Mouse (Mus musculus): ENCODE results near the gene Cnnm3. TPM values are rescaled to one million over a fixed set of nuclear protein-coding genes. Genes with fewer than 3 reads are reported as not detected.

Gene Cnnm3
- polyA plus RNA-seq, 1 experiment from 2014 or later, result 3.3 TPM

- 92% methylated on average over 4 of the region's 4 CpGs for WGBS
- Histone ChIP-seq H3K4me3 (ENCODE audit: low read depth, low read length) (no peak overlapping the region), H3K27ac (ENCODE audit: low read length) (no peak overlapping the region), H3K27me3 (replicated peaks; ENCODE audit: insufficient read depth, low read length) (no peaks in the 10 kb centered on the region), H3K9me3 (ENCODE audit: low read length) (no peaks in the 10 kb centered on the region), H3K36me3 (ENCODE audit: insufficient read depth, low read length) (peaks cover 8% of the 10 kb centered on the region; the same call in 1 of the 2 replicates), H3K4me2 (replicated peaks; ENCODE audit: low read depth, low read length) (no peak overlapping the region), H3K4me1 (ENCODE audit: insufficient read depth, low read depth, low read length) (peaks cover 8% of the 10 kb centered on the region; the same call in 1 of the 2 replicates), H3K9ac (replicated peaks; ENCODE audit: low read depth) (no peak overlapping the region)
- ATAC-seq (no peak), DNase-seq (ENCODE audit: low spot score) (no peak)
- TF ChIP-seq CTCF (IDR thresholded peaks at IDR 0.05) (no peak), EP300 (IDR thresholded peaks at IDR 0.05) (no peak)
Measured at GRCm38 (mm10) chr1:36529875-36530274, 18.2 kb downstream of the Cnnm3 start.

- no peaks in the 10 kb centered on the region for H3K9me3 ChIP-seq (ENCODE audit: low read length)
- TF ChIP-seq EP300 (IDR thresholded peaks at IDR 0.05) (no peak), CTCF (IDR thresholded peaks at IDR 0.05) (no peak)
- peaks cover 2% of the 10 kb centered on the region; the same call in 1 of the 2 replicates for H3K36me3 ChIP-seq (ENCODE audit: insufficient read depth, low read length)
- WGBS, result 57% methylated on average over 8 of the region's 8 CpGs
- H3K4me3 ChIP-seq (ENCODE audit: low read depth, low read length), result no peak overlapping the region
- H3K27me3 ChIP-seq (replicated peaks; ENCODE audit: insufficient read depth, low read length), result no peaks in the 10 kb centered on the region
- H3K9ac ChIP-seq (replicated peaks; ENCODE audit: low read depth), result no peak overlapping the region
- peaks cover 8% of the 10 kb centered on the region; the same call in 1 of the 2 replicates for H3K4me1 ChIP-seq (ENCODE audit: insufficient read depth, low read depth, low read length)
- no peak overlapping the region for H3K4me2 ChIP-seq (replicated peaks; ENCODE audit: low read depth, low read length)
- DNase-seq (ENCODE audit: low spot score) (no peak), ATAC-seq (no peak)
- H3K27ac ChIP-seq (ENCODE audit: low read length), result no peak overlapping the region
Measured at GRCm38 (mm10) chr1:36530485-36530884, 18.8 kb downstream of the Cnnm3 start.

GRCm38 (mm10) chr1:36530962-36531361, 19.3 kb downstream of the Cnnm3 start:
- WGBS, result 92% methylated on average over 7 of the region's 7 CpGs
- H3K27ac ChIP-seq (ENCODE audit: low read length), result no peak overlapping the region
- no peaks in the 10 kb centered on the region for H3K27me3 ChIP-seq (replicated peaks; ENCODE audit: insufficient read depth, low read length)
- H3K4me2 ChIP-seq (replicated peaks; ENCODE audit: low read depth, low read length), result no peak overlapping the region
- no peaks in the 10 kb centered on the region for H3K36me3 ChIP-seq (ENCODE audit: insufficient read depth, low read length)
- no peaks in the 10 kb centered on the region for H3K9me3 ChIP-seq (ENCODE audit: low read length)
- TF ChIP-seq EP300 (IDR thresholded peaks at IDR 0.05) (no peak), CTCF (IDR thresholded peaks at IDR 0.05) (no peak)
- H3K4me3 ChIP-seq (ENCODE audit: low read depth, low read length), result no peak overlapping the region
- ATAC-seq, result no peak
- H3K4me1 ChIP-seq (ENCODE audit: insufficient read depth, low read depth, low read length), result peaks cover 11% of the 10 kb centered on the region; the same call in 1 of the 2 replicates
- DNase-seq (ENCODE audit: low spot score), result no peak
- H3K9ac ChIP-seq (replicated peaks; ENCODE audit: low read depth), result no peak overlapping the region

- ATAC-seq, result no peak
- H3K36me3 ChIP-seq (ENCODE audit: insufficient read depth, low read length), result no peaks in the 10 kb centered on the region
- H3K9ac ChIP-seq (replicated peaks; ENCODE audit: low read depth), result no peak overlapping the region
- H3K4me3 ChIP-seq (ENCODE audit: low read depth, low read length), result no peak overlapping the region
- 85% methylated on average over 12 of the region's 12 CpGs for WGBS
- peaks cover 11% of the 10 kb centered on the region; the same call in 1 of the 2 replicates for H3K4me1 ChIP-seq (ENCODE audit: insufficient read depth, low read depth, low read length)
- no peak overlapping the region for H3K27ac ChIP-seq (ENCODE audit: low read length)
- TF ChIP-seq CTCF (IDR thresholded peaks at IDR 0.05), result no peak
- TF ChIP-seq EP300 (IDR thresholded peaks at IDR 0.05), result no peak
- H3K4me2 ChIP-seq (replicated peaks; ENCODE audit: low read depth, low read length), result no peak overlapping the region
- no peak for DNase-seq (ENCODE audit: low spot score)
- no peaks in the 10 kb centered on the region for H3K9me3 ChIP-seq (ENCODE audit: low read length)
- H3K27me3 ChIP-seq (replicated peaks; ENCODE audit: insufficient read depth, low read length), result no peaks in the 10 kb centered on the region
Measured at GRCm38 (mm10) chr1:36531461-36531860, 19.8 kb downstream of the Cnnm3 start.

- Histone ChIP-seq H3K9ac (replicated peaks; ENCODE audit: low read depth) (no peak overlapping the region), H3K4me3 (ENCODE audit: low read depth, low read length) (no peak overlapping the region), H3K9me3 (ENCODE audit: low read length) (no peaks in the 10 kb centered on the region), H3K27me3 (replicated peaks; ENCODE audit: insufficient read depth, low read length) (no peaks in the 10 kb centered on the region), H3K36me3 (ENCODE audit: insufficient read depth, low read length) (peaks cover 4% of the 10 kb centered on the region; the same call in 1 of the 2 replicates), H3K4me1 (ENCODE audit: insufficient read depth, low read depth, low read length) (peaks cover 11% of the 10 kb centered on the region; the same call in 1 of the 2 replicates), H3K27ac (ENCODE audit: low read length) (peak overlapping the region; percentile 38; the same call in 1 of the 2 replicates), H3K4me2 (replicated peaks; ENCODE audit: low read depth, low read length) (no peak overlapping the region)
- WGBS, result 63% methylated on average over 6 of the region's 6 CpGs
- DNase-seq (ENCODE audit: low spot score), result peak; percentile 76
- peak; percentile 34 for ATAC-seq
- TF ChIP-seq EP300 (IDR thresholded peaks at IDR 0.05) (no peak), CTCF (IDR thresholded peaks at IDR 0.05) (no peak)
Measured at GRCm38 (mm10) chr1:36533546-36533945, 21.9 kb downstream of the Cnnm3 start.

- Histone ChIP-seq H3K27ac (ENCODE audit: low read length) (peak overlapping the region; percentile 38; the same call in 1 of the 2 replicates), H3K4me3 (ENCODE audit: low read depth, low read length) (no peak overlapping the region), H3K4me1 (ENCODE audit: insufficient read depth, low read depth, low read length) (peaks cover 11% of the 10 kb centered on the region; the same call in 1 of the 2 replicates), H3K27me3 (replicated peaks; ENCODE audit: insufficient read depth, low read length) (no peaks in the 10 kb centered on the region), H3K9ac (replicated peaks; ENCODE audit: low read depth) (no peak overlapping the region), H3K9me3 (ENCODE audit: low read length) (no peaks in the 10 kb centered on the region), H3K4me2 (replicated peaks; ENCODE audit: low read depth, low read length) (no peak overlapping the region), H3K36me3 (ENCODE audit: insufficient read depth, low read length) (peaks cover 7% of the 10 kb centered on the region; the same call in 1 of the 2 replicates)
- TF ChIP-seq EP300 (IDR thresholded peaks at IDR 0.05) (no peak), CTCF (IDR thresholded peaks at IDR 0.05) (peak; percentile 42)
- peak; percentile 84 for DNase-seq (ENCODE audit: low spot score)
- ATAC-seq, result peak; percentile 37
- 47% methylated on average over 6 of the region's 6 CpGs for WGBS
Measured at GRCm38 (mm10) chr1:36534595-36535058, 23.0 kb downstream of the Cnnm3 start.
